Mouse (Mus musculus): ENCODE measurements around the gene A530016L24Rik. TPM values are rescaled to one million over a fixed set of nuclear protein-coding genes. Genes with fewer than 3 reads are reported as not detected.

The A530016L24Rik gene
- polyA plus RNA-seq, 1 experiment from 2014 or later = 0.04 TPM

GRCm38 (mm10) chr12:112462423-112462822 lies 26.8 kb upstream of the A530016L24Rik start:
- no peak for ATAC-seq (ENCODE audit: low read depth)
- no peaks in the 10 kb centered on the region for H3K27me3 ChIP-seq (ENCODE audit: control insufficient read depth, insufficient read depth, low read depth, low read length)
- H3K4me2 ChIP-seq (ENCODE audit: low read depth, low read length) = no peak overlapping the region
- H3K4me1 ChIP-seq (ENCODE audit: control insufficient read depth, low read depth, low read length) = no peaks in the 10 kb centered on the region
- 50% methylated on average over 12 of the region's 12 CpGs for WGBS (ENCODE audit: insufficient replicate concordance)
- no peak overlapping the region for H3K9ac ChIP-seq (ENCODE audit: low read depth, low read length)
- no peak overlapping the region for H3K4me3 ChIP-seq (ENCODE audit: low read depth, low read length)
- H3K9me3 ChIP-seq (replicated peaks; ENCODE audit: control insufficient read depth, low read length) = no peaks in the 10 kb centered on the region
- H3K36me3 ChIP-seq (ENCODE audit: control insufficient read depth, insufficient read depth) = no peaks in the 10 kb centered on the region
- H3K27ac ChIP-seq (ENCODE audit: low read length) = no peak overlapping the region

DNA sequence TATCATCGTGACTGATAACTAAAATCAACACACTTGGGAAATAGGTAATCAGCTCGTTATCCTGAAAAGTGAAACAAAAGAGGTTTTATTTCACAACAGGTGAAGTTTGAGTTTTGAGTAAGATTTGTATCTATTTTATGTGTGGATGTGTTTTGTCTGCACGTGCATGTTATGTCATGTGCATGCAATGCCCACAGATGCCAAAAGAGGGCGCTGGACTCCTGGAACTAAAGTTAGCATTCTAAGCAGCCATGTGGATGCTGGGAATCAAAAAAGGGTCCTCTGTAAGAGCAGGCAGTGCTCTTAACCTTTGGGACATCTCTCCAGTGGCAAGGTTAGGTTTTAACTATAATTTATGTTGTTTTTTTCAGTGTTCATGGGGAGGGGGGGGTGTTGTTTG lies 26.0 kb upstream of the A530016L24Rik start:
- H3K27ac ChIP-seq (ENCODE audit: low read length) = no peak overlapping the region
- no peaks in the 10 kb centered on the region for H3K4me1 ChIP-seq (ENCODE audit: control insufficient read depth, low read depth, low read length)
- H3K4me3 ChIP-seq (ENCODE audit: low read depth, low read length) = no peak overlapping the region
- no peak overlapping the region for H3K4me2 ChIP-seq (ENCODE audit: low read depth, low read length)
- no peaks in the 10 kb centered on the region for H3K9me3 ChIP-seq (replicated peaks; ENCODE audit: control insufficient read depth, low read length)
- WGBS (ENCODE audit: insufficient replicate concordance) = 54% methylated on average over 4 of the region's 4 CpGs
- no peaks in the 10 kb centered on the region for H3K36me3 ChIP-seq (ENCODE audit: control insufficient read depth, insufficient read depth)
- H3K27me3 ChIP-seq (ENCODE audit: control insufficient read depth, insufficient read depth, low read depth, low read length) = no peaks in the 10 kb centered on the region
- no peak overlapping the region for H3K9ac ChIP-seq (ENCODE audit: low read depth, low read length)
- no peak for ATAC-seq (ENCODE audit: low read depth)

- no peaks in the 10 kb centered on the region for H3K4me1 ChIP-seq (ENCODE audit: control insufficient read depth, low read depth, low read length)
- H3K27ac ChIP-seq (ENCODE audit: low read length) = no peak overlapping the region
- 11% methylated on average over 3 of the region's 3 CpGs for WGBS (ENCODE audit: insufficient replicate concordance)
- H3K4me3 ChIP-seq (ENCODE audit: low read depth, low read length) = no peak overlapping the region
- peak; percentile 32; the same call in 1 of the 2 replicates for ATAC-seq (ENCODE audit: low read depth)
- H3K4me2 ChIP-seq (ENCODE audit: low read depth, low read length) = no peak overlapping the region
- H3K27me3 ChIP-seq (ENCODE audit: control insufficient read depth, insufficient read depth, low read depth, low read length) = no peaks in the 10 kb centered on the region
- no peak overlapping the region for H3K9ac ChIP-seq (ENCODE audit: low read depth, low read length)
- H3K36me3 ChIP-seq (ENCODE audit: control insufficient read depth, insufficient read depth) = no peaks in the 10 kb centered on the region
- H3K9me3 ChIP-seq (replicated peaks; ENCODE audit: control insufficient read depth, low read length) = no peaks in the 10 kb centered on the region
Measured at GRCm38 (mm10) chr12:112463750-112464444, 25.4 kb upstream of the A530016L24Rik start.

DNA sequence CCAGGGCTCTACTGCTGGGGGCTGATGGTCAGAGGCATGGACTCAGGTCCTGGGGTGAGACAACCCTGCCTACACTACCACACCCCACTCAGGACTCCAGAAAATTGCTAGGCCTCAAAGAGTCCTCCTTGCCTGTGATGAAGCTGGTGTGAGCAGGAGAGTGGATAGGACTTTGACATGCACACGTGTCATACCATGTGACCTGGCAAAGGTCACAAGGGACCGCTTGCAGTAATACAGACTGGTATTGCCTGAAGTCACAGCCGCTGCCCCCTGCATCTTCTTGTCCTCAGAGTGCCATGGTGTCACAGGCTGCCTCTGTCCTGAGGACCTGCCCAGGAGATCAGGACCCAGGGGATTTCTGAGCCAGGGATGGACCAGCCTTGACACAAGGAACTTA lies 24.7 kb upstream of the A530016L24Rik start:
- 48% methylated on average over 3 of the region's 3 CpGs for WGBS (ENCODE audit: insufficient replicate concordance)
- Histone ChIP-seq H3K4me3 (ENCODE audit: low read depth, low read length) (no peak overlapping the region), H3K4me2 (ENCODE audit: low read depth, low read length) (no peak overlapping the region), H3K36me3 (ENCODE audit: control insufficient read depth, insufficient read depth) (no peaks in the 10 kb centered on the region), H3K9me3 (replicated peaks; ENCODE audit: control insufficient read depth, low read length) (no peaks in the 10 kb centered on the region), H3K27ac (ENCODE audit: low read length) (no peak overlapping the region), H3K4me1 (ENCODE audit: control insufficient read depth, low read depth, low read length) (no peaks in the 10 kb centered on the region), H3K9ac (ENCODE audit: low read depth, low read length) (no peak overlapping the region), H3K27me3 (ENCODE audit: control insufficient read depth, insufficient read depth, low read depth, low read length) (no peaks in the 10 kb centered on the region)
- no peak for ATAC-seq (ENCODE audit: low read depth)

GRCm38 (mm10) chr12:112465928-112466327 lies 23.3 kb upstream of the A530016L24Rik start:
- H3K27me3 ChIP-seq (ENCODE audit: control insufficient read depth, insufficient read depth, low read depth, low read length) = no peaks in the 10 kb centered on the region

GRCm38 (mm10) chr12:112467387-112467786 lies 21.9 kb upstream of the A530016L24Rik start:
- no peak overlapping the region for H3K4me3 ChIP-seq (ENCODE audit: low read depth, low read length)
- no peaks in the 10 kb centered on the region for H3K36me3 ChIP-seq (ENCODE audit: control insufficient read depth, insufficient read depth)
- no peaks in the 10 kb centered on the region for H3K9me3 ChIP-seq (replicated peaks; ENCODE audit: control insufficient read depth, low read length)
- no peak overlapping the region for H3K9ac ChIP-seq (ENCODE audit: low read depth, low read length)
- 69% methylated on average over 10 of the region's 10 CpGs for WGBS (ENCODE audit: insufficient replicate concordance)
- ATAC-seq (ENCODE audit: low read depth) = no peak
- no peaks in the 10 kb centered on the region for H3K27me3 ChIP-seq (ENCODE audit: control insufficient read depth, insufficient read depth, low read depth, low read length)
- H3K4me1 ChIP-seq (ENCODE audit: control insufficient read depth, low read depth, low read length) = no peaks in the 10 kb centered on the region
- H3K27ac ChIP-seq (ENCODE audit: low read length) = no peak overlapping the region
- no peak overlapping the region for H3K4me2 ChIP-seq (ENCODE audit: low read depth, low read length)

More at GRCm38 (mm10) chr12:112465928-112466327, 23.3 kb upstream of the A530016L24Rik start:
- no peaks in the 10 kb centered on the region for H3K4me1 ChIP-seq (ENCODE audit: control insufficient read depth, low read depth, low read length)
- no peak overlapping the region for H3K9ac ChIP-seq (ENCODE audit: low read depth, low read length)
- H3K4me2 ChIP-seq (ENCODE audit: low read depth, low read length) = no peak overlapping the region
- no peaks in the 10 kb centered on the region for H3K9me3 ChIP-seq (replicated peaks; ENCODE audit: control insufficient read depth, low read length)
- no peak overlapping the region for H3K27ac ChIP-seq (ENCODE audit: low read length)
- no peaks in the 10 kb centered on the region for H3K36me3 ChIP-seq (ENCODE audit: control insufficient read depth, insufficient read depth)
- WGBS (ENCODE audit: insufficient replicate concordance) = 77% methylated on average over 17 of the region's 17 CpGs
- no peak overlapping the region for H3K4me3 ChIP-seq (ENCODE audit: low read depth, low read length)
- ATAC-seq (ENCODE audit: low read depth) = no peak

DNA sequence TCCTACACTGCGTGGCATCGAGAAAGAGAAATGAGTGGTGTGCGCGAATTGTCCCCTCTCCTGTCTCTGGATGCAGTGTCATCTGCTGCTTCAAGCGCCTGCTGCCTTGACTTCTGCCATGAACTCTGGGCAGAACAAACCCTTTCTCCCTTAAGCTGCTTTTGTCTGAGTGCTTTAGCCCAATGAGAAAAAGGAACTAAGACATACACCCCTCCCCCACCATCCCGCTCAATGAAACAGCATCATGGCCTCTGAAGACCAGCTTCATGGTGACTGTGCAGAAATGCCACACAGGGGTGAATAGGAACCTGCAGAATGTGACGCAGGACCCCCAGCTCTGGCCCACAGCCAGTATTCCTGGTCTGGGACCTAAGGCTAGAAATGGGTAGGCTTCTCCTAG lies 19.9 kb upstream of the A530016L24Rik start:
- no peak for ATAC-seq (ENCODE audit: low read depth)
- WGBS (ENCODE audit: insufficient replicate concordance) = 72% methylated on average over 7 of the region's 7 CpGs

GRCm38 (mm10) chr12:112470216-112470615 lies 19.0 kb upstream of the A530016L24Rik start:
- ATAC-seq (ENCODE audit: low read depth) = no peak
- Histone ChIP-seq H3K27ac (ENCODE audit: low read length) (no peak overlapping the region), H3K4me2 (ENCODE audit: low read depth, low read length) (no peak overlapping the region), H3K9me3 (replicated peaks; ENCODE audit: control insufficient read depth, low read length) (no peaks in the 10 kb centered on the region), H3K36me3 (ENCODE audit: control insufficient read depth, insufficient read depth) (no peaks in the 10 kb centered on the region), H3K27me3 (ENCODE audit: control insufficient read depth, insufficient read depth, low read depth, low read length) (no peaks in the 10 kb centered on the region), H3K9ac (ENCODE audit: low read depth, low read length) (no peak overlapping the region), H3K4me3 (ENCODE audit: low read depth, low read length) (no peak overlapping the region), H3K4me1 (ENCODE audit: control insufficient read depth, low read depth, low read length) (no peaks in the 10 kb centered on the region)
- WGBS (ENCODE audit: insufficient replicate concordance) = 67% methylated on average over 5 of the region's 5 CpGs

More for the DNA sequence above, 19.9 kb upstream of the A530016L24Rik start:
- H3K4me2 ChIP-seq (ENCODE audit: low read depth, low read length) = no peak overlapping the region
- no peaks in the 10 kb centered on the region for H3K36me3 ChIP-seq (ENCODE audit: control insufficient read depth, insufficient read depth)
- no peak overlapping the region for H3K27ac ChIP-seq (ENCODE audit: low read length)
- H3K4me1 ChIP-seq (ENCODE audit: control insufficient read depth, low read depth, low read length) = no peaks in the 10 kb centered on the region
- H3K27me3 ChIP-seq (ENCODE audit: control insufficient read depth, insufficient read depth, low read depth, low read length) = no peaks in the 10 kb centered on the region
- H3K9me3 ChIP-seq (replicated peaks; ENCODE audit: control insufficient read depth, low read length) = no peaks in the 10 kb centered on the region
- H3K4me3 ChIP-seq (ENCODE audit: low read depth, low read length) = no peak overlapping the region
- no peak overlapping the region for H3K9ac ChIP-seq (ENCODE audit: low read depth, low read length)

DNA sequence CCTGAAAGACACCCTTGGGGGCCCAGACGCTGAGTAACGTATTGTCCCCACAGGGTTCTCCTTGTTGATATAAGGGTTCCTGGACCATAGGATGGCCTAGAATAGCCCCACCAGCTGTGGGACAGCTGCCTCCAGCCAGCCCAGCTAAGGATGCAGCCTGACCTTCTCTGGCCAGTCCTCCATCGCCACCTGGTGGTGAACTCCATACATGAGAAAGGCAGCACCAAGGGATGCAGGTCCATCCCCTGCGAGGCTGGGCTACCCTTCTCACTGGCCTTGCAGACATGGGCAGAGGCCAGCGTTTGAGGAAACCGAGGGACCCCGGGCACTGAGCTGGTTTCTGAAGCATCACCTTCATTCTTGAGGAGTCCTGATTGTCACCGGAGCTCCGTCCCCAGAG lies 15.5 kb upstream of the A530016L24Rik start:
- 16% methylated on average over 9 of the region's 9 CpGs for WGBS (ENCODE audit: insufficient replicate concordance)
- Histone ChIP-seq H3K4me3 (ENCODE audit: low read depth, low read length) (no peak overlapping the region), H3K4me1 (ENCODE audit: control insufficient read depth, low read depth, low read length) (no peaks in the 10 kb centered on the region), H3K4me2 (ENCODE audit: low read depth, low read length) (no peak overlapping the region), H3K27ac (ENCODE audit: low read length) (no peak overlapping the region), H3K9me3 (replicated peaks; ENCODE audit: control insufficient read depth, low read length) (no peaks in the 10 kb centered on the region), H3K36me3 (ENCODE audit: control insufficient read depth, insufficient read depth) (no peaks in the 10 kb centered on the region), H3K27me3 (ENCODE audit: control insufficient read depth, insufficient read depth, low read depth, low read length) (no peaks in the 10 kb centered on the region), H3K9ac (ENCODE audit: low read depth, low read length) (no peak overlapping the region)
- ATAC-seq (ENCODE audit: low read depth) = 0 out of 2 replicates have a peak, but pooled peaks have one; percentile 24
